Comparison of ENCODE assay signal across 9 mouse cellular contexts in the genomic region with DNA sequence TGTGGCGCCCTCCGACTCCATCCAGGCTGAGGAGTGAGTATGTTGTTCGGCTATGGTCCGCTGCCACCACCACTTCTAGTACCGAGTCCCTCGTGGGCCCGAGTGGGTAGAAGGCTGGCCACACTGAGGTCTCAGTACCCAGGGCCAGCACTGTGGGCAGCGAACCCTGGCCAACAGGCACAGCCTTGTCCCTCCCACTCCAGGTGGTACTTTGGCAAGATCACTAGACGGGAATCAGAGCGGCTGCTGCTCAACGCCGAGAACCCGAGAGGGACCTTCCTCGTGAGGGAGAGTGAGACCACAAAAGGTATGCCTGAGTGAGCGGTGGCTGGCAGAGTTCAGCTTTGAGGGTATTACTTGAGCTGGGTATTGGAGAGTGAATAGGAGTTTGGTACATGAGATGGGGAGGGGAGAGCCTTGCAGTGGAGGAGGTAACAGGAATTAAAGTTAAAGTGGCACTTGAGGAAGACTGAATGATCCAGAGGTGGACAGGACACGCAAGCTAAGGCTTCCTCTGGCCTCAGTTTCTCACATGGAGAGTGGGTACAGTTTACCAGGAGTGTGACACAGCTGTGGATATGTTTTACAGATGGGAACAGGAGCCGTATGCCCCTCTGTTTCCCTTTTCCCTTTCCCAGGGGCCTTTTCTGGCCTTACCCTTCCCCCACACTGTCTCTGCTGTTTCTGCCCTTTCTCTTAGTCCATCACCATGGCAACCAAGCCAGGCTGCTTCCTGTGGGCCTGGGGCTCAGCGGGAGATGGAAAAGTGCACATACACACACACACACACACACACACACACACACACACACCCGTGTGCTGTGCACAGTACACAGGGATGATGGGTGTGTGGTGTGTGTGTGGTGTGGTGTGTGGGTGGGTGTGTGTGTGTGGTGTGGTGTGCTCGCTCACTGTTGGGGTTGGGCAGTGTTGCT. TPM values are rescaled to one million over a fixed set of nuclear protein-coding genes. Genes with fewer than 3 reads are reported as not detected.
DNase-seq lines count a peak whose midpoint lies in the region; ATAC-seq and TF ChIP-seq lines count a peak whose summit lies in the region.
"Had no signal": no experiment of that assay in that cellular context is flagged by ENCODE, and none has a peak within 500 bp of the region (broad histone marks: within the 10 kb centered on the region; RNA-seq: fewer than 3 reads in every experiment).

No protein-coding gene starts in this region.

- H3K9me3 ChIP-seq in heart, embryonic 10.5 days, result no peaks in the 10 kb centered on the region
- H3K9me3 ChIP-seq in forebrain, embryonic 16.5 days (ENCODE audit: control insufficient read depth, low read length), result no peaks in the 10 kb centered on the region
- H3K9me3 ChIP-seq in midbrain, embryonic 10.5 days (replicated peaks), result no peaks in the 10 kb centered on the region

- H3K4me3 ChIP-seq in heart, embryonic 10.5 days, result no peak overlapping the region
- H3K4me3 ChIP-seq in heart, adult 2 months, result no peak overlapping the region
- no peak overlapping the region for H3K4me3 ChIP-seq in forebrain, embryonic 16.5 days (replicated peaks; ENCODE audit: low read length)
- H3K4me3 ChIP-seq in midbrain, embryonic 10.5 days, result peak overlapping the region; percentile 43
- H3K4me3 ChIP-seq in thymus, adult 2 months (ENCODE audit: control insufficient read depth, insufficient read depth, low read length), result no peak overlapping the region

- peaks cover 58% of the 10 kb centered on the region for H3K36me3 ChIP-seq in heart, embryonic 10.5 days
- H3K36me3 ChIP-seq in heart, adult 2 months (ENCODE audit: control insufficient read depth, insufficient read depth, low read length), result no peaks in the 10 kb centered on the region
- peaks cover 4% of the 10 kb centered on the region; the same call in 1 of the 2 replicates for H3K36me3 ChIP-seq in forebrain, embryonic 16.5 days (ENCODE audit: control insufficient read depth, insufficient read depth)
- H3K36me3 ChIP-seq in midbrain, embryonic 10.5 days, result peaks cover 53% of the 10 kb centered on the region
- no peaks in the 10 kb centered on the region for H3K36me3 ChIP-seq in thymus, adult 2 months (ENCODE audit: control insufficient read depth, insufficient read depth, low read length)

- no peaks in the 10 kb centered on the region; the same call in 1 of the 2 replicates for H3K27me3 ChIP-seq in heart, embryonic 10.5 days (ENCODE audit: insufficient read depth, poor library complexity, severe bottlenecking)
- H3K27me3 ChIP-seq in heart, adult 2 months (ENCODE audit: control insufficient read depth, insufficient read depth, low read length), result no peaks in the 10 kb centered on the region
- no peaks in the 10 kb centered on the region for H3K27me3 ChIP-seq in forebrain, embryonic 16.5 days (replicated peaks; ENCODE audit: control insufficient read depth, insufficient read depth, low read length)
- H3K27me3 ChIP-seq in midbrain, embryonic 10.5 days (ENCODE audit: low read depth, poor library complexity, severe bottlenecking), result peaks cover 37% of the 10 kb centered on the region
- no peaks in the 10 kb centered on the region for H3K27me3 ChIP-seq in thymus, adult 2 months (ENCODE audit: control insufficient read depth, insufficient read depth, low read length)

- ATAC-seq in forebrain, embryonic 16.5 days, result no peak

- 60% methylated on average over 20 of the region's 20 CpGs for WGBS in heart, embryonic 10.5 days
- WGBS in heart, adult 2 months, result 71% methylated on average over 20 of the region's 20 CpGs
- 20% methylated on average over 20 of the region's 20 CpGs for WGBS in forebrain, embryonic 16.5 days
- WGBS in midbrain, embryonic 10.5 days, result 28% methylated on average over 20 of the region's 20 CpGs
- WGBS in thymus, adult 2 months, result 77% methylated on average over 20 of the region's 20 CpGs

- no peak for TF ChIP-seq EP300 in heart, adult 2 months (IDR thresholded peaks at IDR 0.05; ENCODE audit: insufficient read depth, low read depth, low read length)

- peaks cover 81% of the 10 kb centered on the region for H3K4me1 ChIP-seq in heart, embryonic 10.5 days
- no peaks in the 10 kb centered on the region for H3K4me1 ChIP-seq in heart, adult 2 months (ENCODE audit: control insufficient read depth, insufficient read depth, low read length)
- H3K4me1 ChIP-seq in forebrain, embryonic 16.5 days (replicated peaks; ENCODE audit: control insufficient read depth, insufficient read depth, low read length), result peaks cover 57% of the 10 kb centered on the region
- H3K4me1 ChIP-seq in midbrain, embryonic 10.5 days, result peaks cover 100% of the 10 kb centered on the region
- H3K4me1 ChIP-seq in thymus, adult 2 months (replicated peaks; ENCODE audit: control insufficient read depth, insufficient read depth, low read length), result 0 out of 2 replicates have a peak, but pooled peaks cover 2% of the 10 kb centered on the region

- no peak for DNase-seq in heart, embryonic 10.5 days (ENCODE audit: low spot score)
- no peak for DNase-seq in heart, adult 2 months
- DNase-seq in ES-CJ7 (ENCODE audit: low read depth, low spot score), result peak; percentile 79
- DNase-seq in midbrain, embryonic 10.5 days (ENCODE audit: low spot score), result peak; percentile 90
- no peak for DNase-seq in thymus, postnatal 4 days
- no peak for DNase-seq in adrenal gland, postnatal 36 days
- DNase-seq in thymus, adult 2 months, result no peak
- DNase-seq: heart, postnatal 36 days had no signal

- H3K9ac ChIP-seq in heart, adult 2 months (ENCODE audit: low read depth, low read length), result no peak overlapping the region
- H3K9ac ChIP-seq in forebrain, embryonic 16.5 days (replicated peaks; ENCODE audit: low read depth, low read length), result peak overlapping the region; percentile 73

- intact Hi-C loops in heart, adult 2 months (cut with DNase I), result no loop called here

- no peaks in the 10 kb centered on the region for H3K79me2 ChIP-seq in heart, adult 2 months (replicated peaks; ENCODE audit: control insufficient read depth, insufficient read depth, low read length)

- TF ChIP-seq POLR2A in heart, adult 2 months (IDR thresholded peaks at IDR 0.05; ENCODE audit: insufficient read depth, low read depth, low read length), result no peak
- TF ChIP-seq POLR2A in thymus, adult 2 months (IDR thresholded peaks at IDR 0.05; ENCODE audit: control insufficient read depth, extremely low read depth, insufficient read depth, low read length, poor library complexity), result no peak

- no peak for TF ChIP-seq CTCF in heart, adult 2 months (IDR thresholded peaks at IDR 0.05)
- no peak for TF ChIP-seq CTCF in thymus, adult 2 months (IDR thresholded peaks at IDR 0.05; ENCODE audit: borderline replicate concordance, control insufficient read depth, extremely low read depth, insufficient read depth, low read length, poor library complexity)

- 0 out of 2 replicates have a peak overlapping the region, but pooled peaks have one; percentile 12 for H3K4me2 ChIP-seq in forebrain, embryonic 16.5 days (ENCODE audit: low read length)

- peak overlapping the region; percentile 90 for H3K27ac ChIP-seq in heart, embryonic 10.5 days
- no peak overlapping the region for H3K27ac ChIP-seq in heart, adult 2 months
- peak overlapping the region; percentile 92 for H3K27ac ChIP-seq in forebrain, embryonic 16.5 days (ENCODE audit: low read length)
- H3K27ac ChIP-seq in midbrain, embryonic 10.5 days (replicated peaks), result peak overlapping the region; percentile 99
- H3K27ac ChIP-seq in thymus, adult 2 months (ENCODE audit: control insufficient read depth, insufficient read depth, low read length), result no peak overlapping the region

RNA-seq across cellular contexts. Expression of a gene that starts 44.8 kb away (rescaled TPM):
- polyA plus RNA-seq in heart, embryonic 10.5 days (2016; fragmentation: Nextera tagmentation; extraction: Ambion mirVana), result 9.3 and 12.7 TPM in 2 replicates
- 1 to 10 TPM; 4.0 to 4.1 TPM for total RNA-seq in heart, adult 2 months (2021)
- polyA plus RNA-seq in heart, adult 2 months (2012; rRNA removed), result 5.4 and 5.8 TPM in 2 replicates
- polyA plus RNA-seq in forebrain, embryonic 16.5 days (2015; fragmentation: Nextera tagmentation; extraction: Ambion mirVana), result 32.2 and 36.6 TPM in 2 replicates
- polyA plus RNA-seq in midbrain, embryonic 10.5 days (2016; fragmentation: Nextera tagmentation; extraction: Ambion mirVana), result 16.1 and 19.3 TPM in 2 replicates
- total RNA-seq in adrenal gland, postnatal 36 days (2021), result 10 to 100 TPM; 17.7 to 18.0 TPM
- 24.6 and 25.1 TPM in 2 replicates for polyA plus RNA-seq in thymus, adult 2 months (2012; rRNA removed)

Comparison
In these comparisons a context has a peak if more than half of its experiments do, and no peak if none do; other contexts are left out.
1. H3K27ac ChIP-seq: peak in heart, embryonic 10.5 days (single experiment), forebrain, embryonic 16.5 days (single experiment) and midbrain, embryonic 10.5 days (single experiment); none in heart, adult 2 months (single experiment) and thymus, adult 2 months (single experiment).
2. DNase-seq: peak in ES-CJ7 (single experiment) and midbrain, embryonic 10.5 days (single experiment); none in heart, embryonic 10.5 days (single experiment), heart, adult 2 months (0 of 2), thymus, postnatal 4 days (single experiment), adrenal gland, postnatal 36 days (0 of 2) and thymus, adult 2 months (single experiment).